Mouse (Mus musculus): ENCODE measurements at regions not wholly inside any gene's neighbourhood (a gene's known extent, or its start where the extent isn't known, plus 50 kb on each side); places are given as distances from the start of the nearest gene placed in this dataset.

DNA sequence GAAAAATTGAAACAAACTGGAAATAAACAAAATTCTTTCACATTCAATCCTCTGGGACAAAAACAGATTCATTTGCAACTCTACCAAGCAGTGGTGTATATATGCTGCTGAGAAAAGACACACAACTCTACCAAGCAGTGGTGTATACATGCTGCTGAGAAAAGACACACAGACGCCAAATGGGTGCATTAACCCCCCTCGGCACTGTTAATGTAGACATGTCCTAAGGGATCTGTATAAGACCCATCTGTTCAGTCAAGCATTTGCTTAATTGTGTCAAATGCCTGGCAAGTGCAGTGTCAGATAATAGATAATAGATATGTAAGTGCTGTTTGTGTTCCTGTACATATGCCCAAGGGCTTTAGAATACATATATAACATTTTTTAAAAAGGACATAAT is 1035.2 kb upstream of the B3galt2 start:
- in situ Hi-C loops (cut with MboI; ENCODE audit: low pct_ligation_motif_present, low pct_unique_long_range_greater_than_20kb, low sequenced_read_pairs) (no loop called here), dilution Hi-C loops (cut with MboI; ENCODE audit: extremely low pct_ligation_motif_present, extremely low pct_unique_long_range_greater_than_20kb, low sequenced_read_pairs) (no loop called here)
- H3K36me3 ChIP-seq (replicated peaks in 1 of 2; ENCODE audit: control insufficient read depth in 1 of 2, insufficient read depth in 1 of 2, low read length in 1 of 2) = no peaks in the 10 kb centered on the region
- TF ChIP-seq MYC (IDR thresholded peaks at IDR 0.05; ENCODE audit: low read depth, low read length) (no peak), EP300 (IDR thresholded peaks at IDR 0.05; ENCODE audit: low read length) (no peak), MAFK (IDR thresholded peaks at IDR 0.05; ENCODE audit: insufficient replicate concordance, low read length) (no peak), SIN3A (IDR thresholded peaks at IDR 0.05; ENCODE audit: low read length) (no peak), JUND (conservative IDR thresholded peaks at IDR 0.05; ENCODE audit: low read depth, low read length) (no peak), UBTF (IDR thresholded peaks at IDR 0.05; ENCODE audit: low read depth, low read length) (no peak), ZMIZ1 (IDR thresholded peaks at IDR 0.05; ENCODE audit: low read depth, low read length) (no peak), RCOR1 (conservative IDR thresholded peaks at IDR 0.05; ENCODE audit: low read depth, low read length) (no peak), PAX5 (IDR thresholded peaks at IDR 0.05; ENCODE audit: low read length) (no peak), NELFE (IDR thresholded peaks at IDR 0.05; ENCODE audit: low read depth, low read length) (no peak), JUN (IDR thresholded peaks at IDR 0.05; ENCODE audit: insufficient read depth, low read depth, low read length) (no peak), E2F4 (IDR thresholded peaks at IDR 0.05; ENCODE audit: insufficient replicate concordance, low read depth, low read length) (no peak)
- no peaks in the 10 kb centered on the region for H3K4me1 ChIP-seq (ENCODE audit: control insufficient read depth in 1 of 2, insufficient read depth in 2 of 2)
- H3K9me3 ChIP-seq (replicated peaks; ENCODE audit: low read length) = peaks cover 20% of the 10 kb centered on the region
- no peaks in the 10 kb centered on the region for H3K79me2 ChIP-seq (replicated peaks; ENCODE audit: control insufficient read depth, extremely low read depth, insufficient read depth, poor library complexity, severe bottlenecking)
- H3K4me2 ChIP-seq (ENCODE audit: insufficient read depth, low read depth, poor library complexity, severe bottlenecking) = no peak overlapping the region
- no peak overlapping the region for H3K9ac ChIP-seq (ENCODE audit: insufficient read depth, low read depth)
- H3K27ac ChIP-seq (ENCODE audit: insufficient read depth, low read depth) = no peak overlapping the region
- DNase-seq (ENCODE audit: extremely low read depth) = no peak
- no peaks in the 10 kb centered on the region for H3K27me3 ChIP-seq (replicated peaks)
- H3K4me3 ChIP-seq (replicated peaks in 1 of 3; ENCODE audit: low read depth in 2 of 3, low read length in 2 of 3, poor library complexity in 1 of 3) = no peak overlapping the region

GRCm38 (mm10) chr1:142606082-142606481 is 1034.4 kb upstream of the B3galt2 start:
- DNase-seq (ENCODE audit: extremely low read depth) = no peak
- TF ChIP-seq JUND (conservative IDR thresholded peaks at IDR 0.05; ENCODE audit: low read depth, low read length) (no peak), ELF1 (IDR thresholded peaks at IDR 0.05; ENCODE audit: low read depth, low read length) (no peak), NRF1 (IDR thresholded peaks at IDR 0.05; ENCODE audit: low read depth, low read length) (no peak), NELFE (IDR thresholded peaks at IDR 0.05; ENCODE audit: low read depth, low read length) (no peak), PAX5 (IDR thresholded peaks at IDR 0.05; ENCODE audit: low read length) (no peak), RAD21 (IDR thresholded peaks at IDR 0.05; ENCODE audit: low read depth, low read length) (no peak), USF2 (conservative IDR thresholded peaks at IDR 0.05; ENCODE audit: low read depth, low read length) (no peak), IRF4 (IDR thresholded peaks at IDR 0.05; ENCODE audit: low read depth, low read length) (no peak), SMC3 (IDR thresholded peaks at IDR 0.05; ENCODE audit: low read depth, low read length) (no peak), ZNF384 (IDR thresholded peaks at IDR 0.05; ENCODE audit: low read depth, low read length) (no peak), CHD2 (IDR thresholded peaks at IDR 0.05; ENCODE audit: low read length) (no peak), MEF2A (IDR thresholded peaks at IDR 0.05; ENCODE audit: borderline replicate concordance, low read depth, low read length) (no peak), CTCF (conservative IDR thresholded peaks at IDR 0.05 in 1 of 2, IDR thresholded peaks at IDR 0.05 in 1 of 2; ENCODE audit: low read depth in 2 of 2, low read length in 2 of 2) (no peak), BHLHE40 (IDR thresholded peaks at IDR 0.05; ENCODE audit: low read depth, low read length) (no peak)
- Histone ChIP-seq H3K4me2 (ENCODE audit: insufficient read depth, low read depth, poor library complexity, severe bottlenecking) (no peak overlapping the region), H3K4me1 (ENCODE audit: control insufficient read depth in 1 of 2, insufficient read depth in 2 of 2) (no peaks in the 10 kb centered on the region), H3K36me3 (replicated peaks in 1 of 2; ENCODE audit: control insufficient read depth in 1 of 2, insufficient read depth in 1 of 2, low read length in 1 of 2) (no peaks in the 10 kb centered on the region), H3K79me2 (replicated peaks; ENCODE audit: control insufficient read depth, extremely low read depth, insufficient read depth, poor library complexity, severe bottlenecking) (no peaks in the 10 kb centered on the region), H3K9me3 (replicated peaks; ENCODE audit: low read length) (peaks cover 25% of the 10 kb centered on the region), H3K27me3 (replicated peaks) (no peaks in the 10 kb centered on the region), H3K4me3 (replicated peaks in 1 of 3; ENCODE audit: low read depth in 2 of 3, low read length in 2 of 3, poor library complexity in 1 of 3) (no peak overlapping the region), H3K9ac (ENCODE audit: insufficient read depth, low read depth) (no peak overlapping the region), H3K27ac (ENCODE audit: insufficient read depth, low read depth) (no peak overlapping the region)
- dilution Hi-C loops (cut with MboI; ENCODE audit: extremely low pct_ligation_motif_present, extremely low pct_unique_long_range_greater_than_20kb, low sequenced_read_pairs) = no loop called here
- in situ Hi-C loops (cut with MboI; ENCODE audit: low pct_ligation_motif_present, low pct_unique_long_range_greater_than_20kb, low sequenced_read_pairs) = no loop called here
